Mouse (Mus musculus) bone marrow, adult 2 months (tissue): ENCODE measurements around the gene P2ry14. TPM values are rescaled to one million over a fixed set of nuclear protein-coding genes. Genes with fewer than 3 reads are reported as not detected.

Source experiments
- H3K27ac ChIP-seq: fragments of 200-500 bp; 2 replicates; pipeline ENCODE4 v1.5.1; 2012; ENCODE audit warnings: low read depth, mild to moderate bottlenecking, control low read depth, inconsistent platforms, low read length; ENCODE audit not compliant: control insufficient read depth, poor library complexity, insufficient read depth
- H3K4me1 ChIP-seq: fragments of 200-500 bp; 2 replicates; pipeline ENCODE4 v1.6.1; 2011; ENCODE audit warnings: low read length; ENCODE audit not compliant: control insufficient read depth, insufficient read depth
- H3K4me3 ChIP-seq: fragments of 200-500 bp; replicated peaks from 2 replicates; pipeline ENCODE3; 2011; ENCODE audit warnings: mild to moderate bottlenecking, low read depth, low read length, control low read depth; ENCODE audit not compliant: control insufficient read depth
- CTCF ChIP-seq: fragments of 200-500 bp; IDR thresholded peaks from 2 replicates; pipeline ENCODE4 v1.5.1; 2011; ENCODE audit warnings: low read length, control low read depth; ENCODE audit not compliant: control insufficient read depth, insufficient read depth
- POLR2A ChIP-seq: fragments of 200-500 bp; IDR thresholded peaks from 2 replicates; pipeline ENCODE4 v1.6.1; 2011; ENCODE audit warnings: low read depth, mild to moderate bottlenecking, control low read depth, low read length, borderline replicate concordance; ENCODE audit not compliant: control insufficient read depth
- WGBS: fragments of 180-500 bp; shearing (Covaris S2); methylation state at CpG from one replicate; pipeline ENCODE4 v1.1.7; 2018; 5-methylcytosine and 5-hydroxymethylcytosine counted together
- polyA plus RNA-seq: library from polyadenylated mRNA; stranded (reverse); fragments of >200 nt; gene quantifications from 2 replicates; pipeline ENCODE4 v1.2.4, GENCODE M21; 2011; ENCODE audit warnings: low replicate concordance; ENCODE audit not compliant: missing spikeins, insufficient read depth, insufficient read length

Gene P2ry14
- polyA plus RNA-seq, 1 experiment, result 2.3 TPM

DNA sequence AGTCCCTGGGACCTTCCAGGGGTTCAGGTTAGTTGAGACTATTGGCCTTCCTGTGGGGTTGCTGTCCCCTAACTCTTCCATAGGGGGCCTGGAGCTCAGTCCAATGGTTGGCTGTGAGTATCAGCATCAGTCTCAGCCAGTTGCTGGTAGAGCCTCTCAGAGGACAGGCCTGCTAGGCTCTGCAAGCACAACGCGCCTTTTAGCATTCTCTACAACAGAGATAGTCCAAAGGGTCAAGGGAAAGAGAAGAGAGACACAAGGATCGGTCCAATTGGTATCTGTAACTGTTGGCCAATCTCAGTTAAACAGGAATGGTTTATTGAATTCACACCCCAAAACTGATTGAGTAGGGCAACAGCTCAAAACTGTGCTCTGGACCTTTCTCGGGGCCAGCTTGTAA is 46.0 kb downstream of the P2ry14 start:
- no peaks in the 10 kb centered on the region; the same call in 1 of the 2 replicates for H3K4me1 ChIP-seq

DNA sequence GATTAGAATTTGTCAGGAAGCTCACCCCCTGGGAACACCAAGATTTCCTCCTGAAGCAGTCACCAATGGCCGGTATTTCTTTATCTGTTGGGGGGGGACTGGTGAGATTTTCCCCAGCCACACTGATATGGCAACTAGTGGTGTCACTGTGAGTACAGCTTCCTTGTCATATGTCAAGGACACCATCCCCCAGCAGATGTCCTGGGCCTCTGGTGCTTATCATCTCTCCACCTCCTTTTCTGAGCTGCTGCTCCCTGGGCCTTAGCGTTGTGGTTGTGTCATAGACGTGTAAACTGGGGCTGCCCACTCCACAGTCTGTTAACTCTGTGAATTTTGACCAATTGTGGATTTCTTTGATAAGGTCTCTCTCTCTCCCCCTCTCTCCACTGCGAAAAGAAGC is 49.0 kb downstream of the P2ry14 start:
- 32% methylated on average over 4 of the region's 4 CpGs for WGBS

More for the DNA sequence above, 46.0 kb downstream of the P2ry14 start:
- 79% methylated on average over 4 of the region's 4 CpGs for WGBS
- TF ChIP-seq POLR2A, result no peak
- no peak for TF ChIP-seq CTCF
- Histone ChIP-seq H3K27ac (no peak overlapping the region), H3K4me3 (no peak overlapping the region)

DNA sequence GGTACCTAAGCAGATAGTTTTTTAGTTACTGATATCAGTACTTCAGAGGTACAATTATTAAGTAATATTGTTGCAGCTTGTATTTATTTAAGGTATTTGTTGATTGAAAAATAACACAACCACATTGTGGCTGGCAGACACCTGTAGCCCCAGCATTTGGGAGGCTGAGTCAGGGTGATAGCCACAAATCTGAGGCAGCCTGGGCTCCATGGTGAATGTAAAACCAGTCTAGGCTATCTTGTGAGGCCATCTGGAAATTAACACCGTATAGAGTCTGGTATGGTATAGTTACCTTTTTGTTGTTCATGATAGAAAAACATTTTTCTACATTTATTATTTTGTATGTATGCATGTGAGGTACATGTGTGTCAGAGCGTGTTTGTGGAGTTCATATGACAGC is 51.3 kb downstream of the P2ry14 start:
- WGBS, result 65% methylated on average over 2 of the region's 2 CpGs
- no peaks in the 10 kb centered on the region; the same call in 1 of the 2 replicates for H3K4me1 ChIP-seq
- H3K4me3 ChIP-seq, result no peak overlapping the region
- TF ChIP-seq CTCF (no peak), POLR2A (no peak)
- no peak overlapping the region for H3K27ac ChIP-seq

More for the DNA sequence above, 49.0 kb downstream of the P2ry14 start:
- H3K4me3 ChIP-seq, result no peak overlapping the region
- H3K27ac ChIP-seq, result no peak overlapping the region
- H3K4me1 ChIP-seq, result no peaks in the 10 kb centered on the region; the same call in 1 of the 2 replicates
- TF ChIP-seq CTCF (no peak), POLR2A (no peak)

DNA sequence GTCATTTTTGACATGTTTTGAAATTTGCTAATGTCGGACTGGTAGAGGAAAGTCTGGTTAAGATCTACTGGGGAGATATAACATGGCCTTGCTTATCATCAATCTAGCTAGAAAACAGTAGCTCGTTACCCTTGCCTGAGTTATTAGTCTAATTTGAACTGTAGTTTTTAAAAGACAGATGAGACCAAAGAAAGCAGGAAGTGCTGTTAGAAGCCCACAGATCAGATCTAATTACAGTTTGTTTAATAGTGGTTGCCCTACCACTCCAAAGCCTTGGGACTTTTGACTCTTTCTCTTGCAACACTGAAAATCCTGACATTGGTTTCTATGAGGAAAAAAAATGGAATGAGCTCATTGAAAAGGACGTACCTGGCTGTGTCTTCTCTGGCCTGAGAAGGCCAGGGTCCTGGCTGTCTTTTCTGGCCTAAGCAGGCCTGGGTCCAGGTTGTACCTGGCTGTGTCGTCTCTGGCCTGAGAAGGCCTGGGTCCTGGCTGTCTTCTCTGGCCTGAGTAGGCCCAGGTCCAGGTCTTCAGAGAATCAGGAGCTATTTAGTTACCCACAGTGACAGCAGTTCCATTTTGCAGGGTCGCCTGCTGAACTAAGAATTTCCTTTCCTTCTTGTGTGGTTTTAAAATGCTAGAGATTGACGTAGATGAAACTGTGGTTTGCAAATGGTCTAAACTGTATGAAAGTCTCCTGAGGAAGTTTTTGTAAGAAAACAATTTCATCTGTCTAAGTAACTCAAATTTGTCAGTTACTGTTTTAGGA is 52.0 kb downstream of the P2ry14 start, which contains the start of gene Gpr171:
Gpr171 (minus strand) TSS at position 604 of the 769 bp plus-strand sequence.
- peak within 1 kb of the TSS; percentile 95 for H3K27ac ChIP-seq

DNA sequence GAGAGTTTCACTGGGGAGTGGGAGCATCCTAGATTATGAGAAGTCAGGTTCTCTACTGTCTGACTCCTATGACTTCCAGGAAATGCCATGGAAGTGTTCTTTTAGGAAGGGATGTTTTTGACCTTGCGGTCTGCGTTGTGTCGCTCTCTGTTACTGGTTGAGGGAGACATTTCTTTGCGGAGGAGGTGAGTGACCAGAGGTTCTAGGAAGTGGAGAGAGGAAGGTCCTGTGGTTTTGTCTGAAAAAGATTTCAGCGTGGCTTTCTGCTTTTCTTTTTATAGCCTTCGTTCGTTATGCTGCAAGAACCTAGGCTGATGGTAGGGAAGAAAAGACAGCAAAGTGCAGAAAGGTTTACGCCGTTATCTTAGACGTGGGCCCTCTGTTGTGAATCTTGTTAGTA is 54.9 kb downstream of the P2ry14 start:
- no peaks in the 10 kb centered on the region; the same call in 1 of the 2 replicates for H3K4me1 ChIP-seq
- WGBS, result 6% methylated on average over 10 of the region's 10 CpGs
- H3K27ac ChIP-seq, result no peak overlapping the region
- TF ChIP-seq CTCF (no peak), POLR2A (no peak)
- no peak overlapping the region for H3K4me3 ChIP-seq

More for the DNA sequence above, 52.0 kb downstream of the P2ry14 start, which contains the start of gene Gpr171:
- 12% methylated on average over 6 of the region's 6 CpGs for WGBS
- Histone ChIP-seq H3K4me1 (no peaks in the 10 kb centered on the region; the same call in 1 of the 2 replicates), H3K4me3 (peak within 1 kb of the TSS; percentile 55)
- TF ChIP-seq POLR2A (no peak), CTCF (no peak)

DNA sequence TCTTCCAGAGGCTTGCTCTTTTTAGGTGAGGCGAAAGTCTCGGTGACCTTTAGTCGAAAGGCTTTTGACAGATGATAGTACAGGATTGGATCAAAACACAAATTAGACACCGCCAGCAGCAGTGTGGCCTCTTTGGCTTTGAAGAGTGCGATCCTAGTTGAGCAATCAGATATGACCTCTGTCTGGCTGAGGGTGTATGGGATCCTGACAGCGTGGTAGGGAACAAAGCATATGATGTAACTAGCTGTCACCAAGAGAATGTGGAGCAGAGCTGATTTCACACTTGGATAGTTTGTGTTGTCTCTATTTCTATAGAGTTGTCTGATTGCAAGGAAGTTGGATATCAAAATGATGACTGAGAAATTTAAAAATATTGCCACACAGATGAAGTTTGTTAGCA is 56.0 kb downstream of the P2ry14 start:
- Histone ChIP-seq H3K4me3 (no peak overlapping the region), H3K4me1 (no peaks in the 10 kb centered on the region; the same call in 1 of the 2 replicates), H3K27ac (no peak overlapping the region)
- TF ChIP-seq POLR2A (no peak), CTCF (no peak)
- WGBS, result 65% methylated on average over 6 of the region's 6 CpGs

DNA sequence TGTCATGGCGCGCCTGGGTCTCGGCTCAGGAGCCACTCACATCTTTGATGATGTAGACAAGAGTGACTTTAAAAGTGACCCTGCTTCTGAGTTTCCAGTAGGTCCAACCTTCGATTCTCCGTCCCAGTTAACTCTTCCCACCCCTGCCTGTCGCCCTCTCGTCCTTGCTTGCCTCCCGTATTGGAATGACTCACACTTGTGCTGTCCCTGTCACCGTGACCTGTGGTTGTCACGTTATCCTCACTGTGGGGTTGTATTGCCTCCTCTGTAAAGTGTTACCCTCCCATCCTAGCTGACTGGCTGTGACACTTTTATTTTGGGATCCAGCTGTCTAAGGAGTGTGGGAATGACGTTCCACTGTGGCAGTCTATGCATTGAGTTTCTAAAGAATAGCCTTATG is 60.7 kb downstream of the P2ry14 start:
- H3K4me1 ChIP-seq, result no peaks in the 10 kb centered on the region; the same call in 1 of the 2 replicates
- 88% methylated on average over 11 of the region's 11 CpGs for WGBS

DNA sequence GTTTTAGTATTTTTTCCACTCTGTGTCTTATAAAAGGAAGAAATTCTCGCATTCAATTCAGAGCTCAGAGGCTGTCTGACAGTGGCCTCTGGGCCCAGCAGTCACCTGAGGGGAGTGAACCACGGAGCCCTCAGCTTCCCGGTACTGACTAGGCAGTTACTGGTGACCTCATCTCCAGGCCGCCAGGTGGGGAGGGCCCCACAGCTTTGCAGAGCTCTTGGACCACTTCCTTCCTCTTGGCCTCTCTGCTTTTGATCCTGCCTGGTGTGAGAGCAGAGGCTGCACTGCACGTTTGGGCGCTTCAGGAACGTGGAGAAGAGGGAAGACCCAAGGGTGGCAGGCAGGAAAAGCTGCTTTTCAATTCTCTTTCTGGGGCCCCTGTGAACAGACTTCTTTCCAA is 72.5 kb downstream of the P2ry14 start:
- no peak for TF ChIP-seq POLR2A
- WGBS, result 6% methylated on average over 7 of the region's 7 CpGs
- no peak overlapping the region for H3K4me3 ChIP-seq
- H3K4me1 ChIP-seq, result no peaks in the 10 kb centered on the region
- H3K27ac ChIP-seq, result no peak overlapping the region

More for the DNA sequence above, 60.7 kb downstream of the P2ry14 start:
- no peak for TF ChIP-seq POLR2A
- TF ChIP-seq CTCF, result no peak
- no peak overlapping the region for H3K27ac ChIP-seq
- H3K4me3 ChIP-seq, result no peak overlapping the region

DNA sequence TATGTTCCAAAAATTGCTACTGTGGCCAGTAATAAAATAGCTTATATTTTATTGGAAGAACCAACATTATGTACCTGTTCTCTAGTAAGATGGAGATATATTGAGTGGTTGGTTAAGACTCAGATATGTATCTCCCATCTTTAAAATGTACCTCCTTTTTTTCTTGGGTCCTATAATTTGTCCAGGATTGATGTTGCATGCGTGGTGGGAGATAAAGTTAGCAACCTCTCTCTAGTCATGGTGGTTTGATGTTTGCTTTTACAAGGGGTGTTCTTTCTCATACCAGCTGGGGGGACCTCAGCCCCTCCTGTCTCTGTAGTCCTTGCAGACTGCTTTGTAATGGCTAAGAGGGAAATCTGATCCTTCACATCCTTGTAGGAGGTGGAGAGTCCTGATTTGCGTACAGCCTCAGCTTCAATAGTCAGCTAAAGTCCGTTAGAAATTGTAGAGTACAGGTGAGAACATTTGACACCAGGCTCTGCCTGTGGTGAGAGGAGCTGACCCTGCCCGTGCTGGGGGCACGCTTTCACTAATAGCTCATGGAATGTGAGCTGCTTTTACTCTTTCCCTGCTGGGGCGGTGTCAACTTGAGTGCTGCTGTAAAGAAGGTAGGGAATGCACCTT is 73.0 kb downstream of the P2ry14 start:
- WGBS, result 41% methylated on average over 6 of the region's 6 CpGs
- no peak for TF ChIP-seq POLR2A
- no peak for TF ChIP-seq CTCF
- no peak overlapping the region for H3K27ac ChIP-seq
- H3K4me3 ChIP-seq, result no peak overlapping the region
- H3K4me1 ChIP-seq, result no peaks in the 10 kb centered on the region
